Mouse (Mus musculus) midbrain, embryonic 12.5 days (tissue): Measurements from ENCODE around the gene Srd5a1. TPM values are rescaled to one million over a fixed set of nuclear protein-coding genes. Genes with fewer than 3 reads are reported as not detected.

Experiments
- ATAC-seq: fragments of 200-750 bp; cut with Nextera tagmentation; 2 replicates; pipeline ENCODE4 v1.8.0; 2017; ENCODE audit warnings: low read depth, moderate TSS enrichment, moderate library complexity; ENCODE audit not compliant: low FRiP score
- H3K27ac ChIP-seq: fragments of 300-500 bp; sonication (generic); replicated peaks from 2 replicates; pipeline ENCODE4 v1.5.1; 2016; ENCODE audit warnings: mild to moderate bottlenecking
- H3K27me3 ChIP-seq: fragments of 300-500 bp; sonication (generic); 2 replicates; pipeline ENCODE4 v1.6.1; 2016; ENCODE audit warnings: mild to moderate bottlenecking
- H3K36me3 ChIP-seq: fragments of 300-500 bp; sonication (generic); 2 replicates; pipeline ENCODE4 v1.6.1; 2016
- H3K4me1 ChIP-seq: fragments of 300-500 bp; sonication (generic); 2 replicates; pipeline ENCODE4 v1.6.1; 2016
- H3K4me2 ChIP-seq: fragments of 300-500 bp; sonication (generic); replicated peaks from 2 replicates; pipeline ENCODE4 v1.6.1; 2016; ENCODE audit warnings: mild to moderate bottlenecking, moderate library complexity
- H3K4me3 ChIP-seq: fragments of 300-500 bp; sonication (generic); 2 replicates; pipeline ENCODE4 v1.5.1; 2016; ENCODE audit warnings: mild to moderate bottlenecking
- H3K9ac ChIP-seq: fragments of 300-500 bp; sonication (generic); replicated peaks from 2 replicates; pipeline ENCODE4 v1.6.1; 2016; ENCODE audit warnings: mild to moderate bottlenecking, moderate library complexity
- H3K9me3 ChIP-seq: fragments of 300-500 bp; sonication (generic); 2 replicates; pipeline ENCODE4 v1.6.1; 2016; ENCODE audit warnings: mild to moderate bottlenecking
- WGBS: fragments of 180-500 bp; shearing (Covaris S2); methylation state at CpG from one replicate; pipeline ENCODE4 v1.1.7; 2016; 5-methylcytosine and 5-hydroxymethylcytosine counted together
- polyA plus RNA-seq: library from polyadenylated mRNA; unstranded; fragments of >200 nt; fragmentation: Nextera tagmentation; extraction: Ambion mirVana; gene quantifications from 2 replicates; pipeline ENCODE4 v1.2.1, GENCODE M21; 2016

Srd5a1 gene
- polyA plus RNA-seq = 24.3 and 24.9 TPM in 2 replicates

GRCm38 (mm10) chr13:69611398-69612174 lies at the start of gene Srd5a1:
Gene Srd5a1, minus strand, starts transcription at chr13:69611442.
- Histone ChIP-seq H3K27me3 (no peaks in the 10 kb centered on the region), H3K4me3 (peak within 1 kb of the TSS; percentile 98), H3K4me2 (peak within 1 kb of the TSS; percentile 91), H3K27ac (peak within 1 kb of the TSS; percentile 52), H3K9me3 (no peaks in the 10 kb centered on the region), H3K4me1 (peaks cover 24% of the 10 kb centered on the region), H3K36me3 (peaks cover 22% of the 10 kb centered on the region), H3K9ac (peak within 1 kb of the TSS; percentile 73)
- ATAC-seq = peak; percentile 99
- under 1% methylated on average over 68 of the region's 69 CpGs for WGBS

GRCm38 (mm10) chr13:69654508-69654907 lies 43.3 kb upstream of the Srd5a1 start:
- H3K27me3 ChIP-seq = no peaks in the 10 kb centered on the region
- H3K9ac ChIP-seq = no peak overlapping the region
- no peaks in the 10 kb centered on the region for H3K36me3 ChIP-seq
- no peak for ATAC-seq
- no peak overlapping the region for H3K4me3 ChIP-seq
- H3K27ac ChIP-seq = no peak overlapping the region
- no peaks in the 10 kb centered on the region for H3K9me3 ChIP-seq
- H3K4me2 ChIP-seq = no peak overlapping the region
- WGBS = 78% methylated on average over 3 of the region's 3 CpGs
- H3K4me1 ChIP-seq = no peaks in the 10 kb centered on the region

GRCm38 (mm10) chr13:69646481-69646880 lies 35.2 kb upstream of the Srd5a1 start:
- whole genome bisulfite sequencing = 90% methylated on average over 9 of the region's 9 CpGs
- no peak overlapping the region for H3K27ac ChIP-seq
- H3K9ac ChIP-seq = no peak overlapping the region
- H3K4me2 ChIP-seq = no peak overlapping the region
- H3K4me3 ChIP-seq = no peak overlapping the region
- H3K36me3 ChIP-seq = no peaks in the 10 kb centered on the region
- no peaks in the 10 kb centered on the region for H3K9me3 ChIP-seq
- H3K4me1 ChIP-seq = no peaks in the 10 kb centered on the region
- H3K27me3 ChIP-seq = no peaks in the 10 kb centered on the region
- ATAC-seq = no peak

GRCm38 (mm10) chr13:69645694-69646423 lies 34.6 kb upstream of the Srd5a1 start:
- ATAC-seq = no peak
- Histone ChIP-seq H3K27ac (no peak overlapping the region), H3K4me2 (no peak overlapping the region), H3K4me3 (no peak overlapping the region), H3K36me3 (0 out of 2 replicates have a peak, but pooled peaks cover 2% of the 10 kb centered on the region), H3K9ac (no peak overlapping the region), H3K4me1 (no peaks in the 10 kb centered on the region), H3K27me3 (no peaks in the 10 kb centered on the region), H3K9me3 (no peaks in the 10 kb centered on the region)
- 76% methylated on average over 13 of the region's 13 CpGs for WGBS

GRCm38 (mm10) chr13:69644427-69645166 lies 33.4 kb upstream of the Srd5a1 start:
- Histone ChIP-seq H3K27ac (no peak overlapping the region), H3K27me3 (no peaks in the 10 kb centered on the region), H3K4me3 (no peak overlapping the region), H3K9me3 (no peaks in the 10 kb centered on the region), H3K4me2 (no peak overlapping the region), H3K9ac (no peak overlapping the region), H3K4me1 (no peaks in the 10 kb centered on the region), H3K36me3 (peaks cover 11% of the 10 kb centered on the region)
- WGBS = 86% methylated on average over 13 of the region's 13 CpGs
- no peak for ATAC-seq

GRCm38 (mm10) chr13:69643937-69644336 lies 32.7 kb upstream of the Srd5a1 start:
- H3K27ac ChIP-seq = no peak overlapping the region
- no peak overlapping the region for H3K4me2 ChIP-seq
- 90% methylated on average over 2 of the region's 2 CpGs for WGBS
- no peaks in the 10 kb centered on the region for H3K27me3 ChIP-seq
- no peak overlapping the region for H3K9ac ChIP-seq
- no peaks in the 10 kb centered on the region for H3K4me1 ChIP-seq
- H3K9me3 ChIP-seq = no peaks in the 10 kb centered on the region
- peaks cover 16% of the 10 kb centered on the region for H3K36me3 ChIP-seq
- no peak overlapping the region for H3K4me3 ChIP-seq
- no peak for ATAC-seq

GRCm38 (mm10) chr13:69642656-69643216 lies 31.5 kb upstream of the Srd5a1 start:
- 83% methylated on average over 5 of the region's 5 CpGs for WGBS
- ATAC-seq = no peak
- Histone ChIP-seq H3K9me3 (no peaks in the 10 kb centered on the region), H3K36me3 (peaks cover 27% of the 10 kb centered on the region), H3K27me3 (no peaks in the 10 kb centered on the region), H3K9ac (no peak overlapping the region), H3K27ac (no peak overlapping the region), H3K4me1 (no peaks in the 10 kb centered on the region), H3K4me2 (no peak overlapping the region), H3K4me3 (no peak overlapping the region)

GRCm38 (mm10) chr13:69641017-69641416 lies 29.8 kb upstream of the Srd5a1 start:
- no peaks in the 10 kb centered on the region for H3K4me1 ChIP-seq
- peaks cover 41% of the 10 kb centered on the region for H3K36me3 ChIP-seq
- H3K9ac ChIP-seq = no peak overlapping the region
- no peak for ATAC-seq
- H3K27me3 ChIP-seq = no peaks in the 10 kb centered on the region
- H3K4me2 ChIP-seq = no peak overlapping the region
- H3K27ac ChIP-seq = no peak overlapping the region
- WGBS = 92% methylated on average over 3 of the region's 3 CpGs
- no peaks in the 10 kb centered on the region for H3K9me3 ChIP-seq
- no peak overlapping the region for H3K4me3 ChIP-seq

GRCm38 (mm10) chr13:69640541-69640940 lies 29.3 kb upstream of the Srd5a1 start:
- Histone ChIP-seq H3K27me3 (no peaks in the 10 kb centered on the region), H3K9ac (no peak overlapping the region), H3K4me2 (no peak overlapping the region), H3K27ac (no peak overlapping the region), H3K9me3 (no peaks in the 10 kb centered on the region), H3K36me3 (peaks cover 46% of the 10 kb centered on the region), H3K4me1 (no peaks in the 10 kb centered on the region), H3K4me3 (no peak overlapping the region)
- no peak for ATAC-seq
- 76% methylated on average over 4 of the region's 4 CpGs for WGBS

GRCm38 (mm10) chr13:69640126-69640525 lies 28.9 kb upstream of the Srd5a1 start:
- Histone ChIP-seq H3K4me3 (no peak overlapping the region), H3K27me3 (no peaks in the 10 kb centered on the region), H3K27ac (no peak overlapping the region), H3K9me3 (no peaks in the 10 kb centered on the region), H3K4me2 (no peak overlapping the region), H3K4me1 (no peaks in the 10 kb centered on the region), H3K36me3 (peaks cover 50% of the 10 kb centered on the region), H3K9ac (no peak overlapping the region)
- 92% methylated on average over 4 of the region's 4 CpGs for WGBS
- no peak for ATAC-seq

- no peak overlapping the region for H3K4me2 ChIP-seq
- no peaks in the 10 kb centered on the region for H3K27me3 ChIP-seq
- 92% methylated on average over 5 of the region's 5 CpGs for WGBS
- no peaks in the 10 kb centered on the region for H3K9me3 ChIP-seq
- no peak for ATAC-seq
- H3K27ac ChIP-seq = no peak overlapping the region
- H3K4me1 ChIP-seq = no peaks in the 10 kb centered on the region
- no peak overlapping the region for H3K9ac ChIP-seq
- H3K4me3 ChIP-seq = no peak overlapping the region
- H3K36me3 ChIP-seq = peaks cover 59% of the 10 kb centered on the region
Measured at GRCm38 (mm10) chr13:69639251-69639650, 28.0 kb upstream of the Srd5a1 start.
